Mouse (Mus musculus) layer of hippocampus, adult 2 months (tissue): ENCODE results near the gene Crebrf. TPM values are rescaled to one million over a fixed set of nuclear protein-coding genes. Genes with fewer than 3 reads are reported as not detected.

Experiments used
- DNase-seq, 2 experiments: peaks; one replicate each; pipeline ENCODE4 v3.0.0; 2022; ENCODE audit warnings: low spot score in 2 of 2
- H3K27ac ChIP-seq: fragments of 200-600 bp; 2 replicates; pipeline ENCODE4 v1.8.1; 2022
- H3K4me3 ChIP-seq: fragments of 200-600 bp; 2 replicates; pipeline ENCODE4 v1.8.1; 2022; ENCODE audit warnings: mild to moderate bottlenecking
- CTCF ChIP-seq: fragments of 200-600 bp; conservative IDR thresholded peaks from 2 replicates; pipeline ENCODE4 v1.8.1; 2022; ENCODE audit warnings: antibody characterized with exemption, mild to moderate bottlenecking, moderate library complexity
- total RNA-seq, 2 experiments: library from RNA; stranded (reverse); gene quantifications; 2 replicates each; pipeline ENCODE4 v1.2.3; 2021

Gene Crebrf
- total RNA-seq, 2 experiments from 2014 or later, result 127 to 134 TPM

DNA sequence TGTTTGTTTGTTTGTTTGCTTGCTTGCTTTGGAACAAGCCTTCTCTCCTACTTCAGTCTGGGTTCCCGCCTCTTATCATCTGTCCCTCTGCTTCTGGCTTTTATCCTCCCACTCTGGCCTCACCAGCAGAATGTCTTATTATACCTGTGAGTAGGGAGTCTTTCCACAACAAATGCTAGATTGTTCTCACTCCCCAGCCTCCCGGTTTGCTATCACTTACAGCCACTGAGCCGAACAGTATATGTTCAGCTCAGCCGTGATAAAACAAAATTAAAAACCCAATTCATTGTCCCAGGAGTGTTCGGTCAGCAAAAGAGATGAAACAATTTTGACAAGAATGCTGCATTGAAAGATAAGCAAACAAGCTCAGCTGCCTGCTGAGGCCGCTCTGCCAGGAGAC, 5.4 kb upstream of the Crebrf start:
- TF ChIP-seq CTCF, result no peak

DNA sequence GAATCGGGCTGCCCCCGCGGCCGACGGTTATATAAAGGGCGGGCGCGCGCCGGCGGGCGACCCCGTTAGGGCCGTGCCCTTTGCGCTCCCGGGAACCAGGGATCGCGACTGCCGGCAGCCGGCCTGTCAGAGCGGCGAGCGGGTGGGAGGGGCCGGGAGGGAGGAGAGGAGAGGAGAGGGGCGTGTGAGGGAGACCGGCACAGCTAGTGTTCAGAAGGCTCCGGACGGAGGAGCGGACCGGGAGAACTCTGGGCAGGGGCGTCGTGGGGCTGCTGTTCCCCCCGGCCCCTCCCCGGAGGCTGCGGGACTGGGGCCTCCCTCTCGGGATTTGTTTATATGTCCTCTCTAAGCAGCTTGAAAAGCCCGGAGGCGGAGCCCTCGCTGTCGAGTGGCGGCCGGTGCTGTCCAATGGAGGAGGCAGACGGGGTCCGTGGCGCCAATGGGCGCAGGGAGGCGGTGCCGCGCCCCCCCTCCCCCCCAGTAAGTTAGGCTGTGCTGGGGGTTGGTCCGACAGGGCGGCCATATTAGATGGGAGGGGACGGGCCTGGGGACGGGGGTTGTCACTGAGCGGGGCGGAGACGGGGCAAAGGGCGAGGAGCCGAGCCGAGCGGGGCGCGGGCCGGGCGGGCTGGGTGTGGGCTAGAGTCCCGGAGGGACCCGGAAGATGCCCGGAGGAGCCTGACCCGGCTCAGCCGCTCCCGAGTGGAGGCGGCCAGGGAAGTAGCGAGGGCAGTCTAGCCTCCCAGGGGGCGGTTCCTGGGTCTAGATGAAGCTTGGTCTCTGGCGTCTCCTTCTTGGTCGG, 667 bp downstream of the Crebrf start:
- DNase-seq, result peak; percentile 91 to 95
- Histone ChIP-seq H3K27ac (peak overlapping the region; percentile 95), H3K4me3 (peak overlapping the region; percentile 96)
- TF ChIP-seq CTCF, result no peak

More for the DNA sequence above, 5.4 kb upstream of the Crebrf start:
- Histone ChIP-seq H3K27ac (peak overlapping the region; percentile 90), H3K4me3 (no peak overlapping the region)
- no peak for DNase-seq

DNA sequence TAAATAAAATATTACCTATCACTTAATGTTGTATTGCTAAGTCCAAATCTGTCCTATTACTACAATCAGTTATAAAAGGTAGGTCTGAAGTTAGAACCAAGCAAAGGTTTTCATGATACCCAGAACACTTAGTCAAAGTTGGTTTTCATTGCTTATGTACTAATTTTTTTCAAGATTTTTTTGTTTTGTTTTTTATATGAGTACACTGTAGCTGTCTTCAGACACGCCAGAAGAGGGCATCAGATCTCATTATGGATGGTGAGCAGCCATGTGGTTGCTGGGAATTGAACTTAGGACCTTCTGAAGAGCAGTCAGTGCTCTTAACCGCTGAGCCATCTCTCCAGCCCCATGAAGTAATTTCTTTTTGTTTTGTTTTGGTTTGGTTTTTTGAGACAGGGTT, 2.4 kb downstream of the Crebrf start:
- Histone ChIP-seq H3K4me3 (no peak overlapping the region), H3K27ac (no peak overlapping the region)
- DNase-seq, result no peak
- peak; percentile 53 for TF ChIP-seq CTCF

DNA sequence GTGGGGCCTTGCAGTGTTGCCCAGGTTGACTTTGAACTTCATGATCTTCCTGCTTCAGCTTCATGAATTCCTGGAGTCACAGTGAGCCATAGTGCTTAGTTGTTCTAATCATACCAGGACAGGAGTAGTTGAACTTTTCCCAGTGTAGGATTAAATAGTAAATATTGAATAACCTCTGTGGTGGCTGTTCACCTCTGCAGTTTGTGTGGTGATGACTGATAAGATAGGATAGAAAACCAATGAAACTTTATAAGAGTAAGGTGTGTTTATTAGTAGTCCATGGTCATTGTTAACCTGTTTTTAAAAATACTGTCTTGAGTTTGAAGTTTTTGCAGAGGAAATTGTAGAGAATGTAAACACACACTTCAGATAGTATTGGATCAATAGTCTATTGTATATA, 4.0 kb downstream of the Crebrf start:
- no peak overlapping the region for H3K4me3 ChIP-seq

DNA sequence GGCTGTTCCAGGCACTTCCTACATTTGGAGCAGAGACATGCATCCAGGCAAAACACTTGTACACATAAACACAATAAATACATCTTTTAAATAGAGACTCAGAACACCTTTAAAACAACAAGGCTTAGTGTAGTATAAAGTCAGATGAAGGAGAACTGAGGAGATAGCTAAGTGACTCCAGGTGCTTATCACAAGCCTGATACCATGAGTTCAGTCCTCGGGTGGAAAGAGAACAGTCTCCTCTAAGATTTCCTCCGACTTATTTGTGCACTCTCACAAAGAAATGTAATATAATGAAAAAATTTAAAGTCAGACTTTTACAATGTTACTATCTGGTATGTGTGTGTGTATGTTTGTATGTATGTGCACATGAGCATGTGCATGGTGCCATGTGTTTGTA, 6.4 kb downstream of the Crebrf start:
- Histone ChIP-seq H3K27ac (no peak overlapping the region), H3K4me3 (no peak overlapping the region)
- no peak for DNase-seq
- TF ChIP-seq CTCF, result no peak

More for the DNA sequence above, 4.0 kb downstream of the Crebrf start:
- H3K27ac ChIP-seq, result no peak overlapping the region
- DNase-seq, result no peak
- no peak for TF ChIP-seq CTCF

DNA sequence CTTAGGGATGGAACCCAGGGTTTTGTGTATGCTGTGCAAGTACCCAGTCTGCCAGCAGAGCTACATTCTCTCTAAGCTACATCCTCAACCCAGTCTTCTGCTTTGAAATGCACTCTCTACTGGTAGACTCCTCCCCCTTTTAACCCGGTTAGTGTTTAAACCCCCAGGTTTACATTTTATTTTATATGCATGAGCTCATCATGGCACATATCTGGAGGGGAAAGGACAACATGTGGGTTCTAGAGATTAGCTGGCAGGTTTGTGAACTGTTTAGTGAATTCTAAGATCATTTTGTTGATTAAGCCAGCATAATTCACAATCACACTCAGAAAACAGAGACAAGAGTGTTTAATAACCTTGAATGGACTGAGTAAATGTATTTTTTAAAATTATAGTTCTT, 9.3 kb downstream of the Crebrf start:
- TF ChIP-seq CTCF, result no peak
- no peak for DNase-seq
- Histone ChIP-seq H3K4me3 (no peak overlapping the region), H3K27ac (no peak overlapping the region)

DNA sequence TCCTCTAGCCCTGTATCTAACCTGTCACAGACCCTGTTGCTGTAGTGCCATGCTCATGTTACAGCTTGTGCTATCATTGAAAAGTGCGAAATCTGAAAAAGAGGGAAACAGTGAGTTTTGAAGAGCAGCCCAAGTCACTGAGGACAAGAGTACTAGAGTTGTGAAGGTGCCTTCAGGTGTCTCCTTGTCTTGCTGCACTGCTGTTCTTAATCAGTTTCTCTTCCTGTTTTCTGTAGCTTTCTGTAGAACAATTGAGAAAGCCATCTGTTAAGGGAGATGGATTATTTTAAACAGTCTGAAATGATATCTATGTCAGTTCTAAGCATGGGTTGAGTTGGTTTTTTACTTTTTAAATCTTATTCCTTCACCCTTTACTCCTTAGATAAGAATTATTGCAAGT, 11.2 kb downstream of the Crebrf start:
- Histone ChIP-seq H3K27ac (no peak overlapping the region), H3K4me3 (no peak overlapping the region)
- DNase-seq, result no peak
- no peak for TF ChIP-seq CTCF

DNA sequence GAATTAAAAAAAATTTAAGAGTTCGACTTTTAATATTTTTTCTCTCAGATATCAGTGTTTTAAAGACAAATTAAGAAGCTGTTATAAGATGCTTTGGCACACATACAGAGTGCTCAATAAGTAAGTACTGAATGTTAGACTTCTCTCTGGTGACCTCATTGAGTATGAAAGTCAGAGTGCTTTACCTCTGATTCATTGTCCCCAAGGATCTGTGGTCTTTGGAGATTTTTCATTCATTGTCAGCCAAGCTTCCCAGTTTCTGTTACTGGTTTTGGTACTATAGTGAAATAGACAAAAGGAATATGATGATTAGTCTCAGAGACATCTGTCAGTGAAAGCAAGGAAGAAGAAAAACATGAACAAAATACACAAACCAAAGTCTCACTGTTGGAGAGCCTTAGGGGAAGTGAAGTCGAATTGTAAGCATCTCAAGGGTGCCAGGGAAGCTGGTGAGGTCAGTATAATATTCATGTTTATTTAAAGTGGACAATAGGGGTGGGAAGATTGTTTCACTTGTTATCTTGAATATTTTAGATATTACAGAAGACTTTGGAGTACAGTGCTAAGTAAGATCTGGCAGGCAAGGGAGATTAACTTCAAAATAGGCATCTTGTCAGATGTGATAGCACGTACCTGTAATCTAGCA, 11.8 kb downstream of the Crebrf start:
- Histone ChIP-seq H3K27ac (no peak overlapping the region), H3K4me3 (no peak overlapping the region)
- no peak for TF ChIP-seq CTCF
- DNase-seq, result no peak

DNA sequence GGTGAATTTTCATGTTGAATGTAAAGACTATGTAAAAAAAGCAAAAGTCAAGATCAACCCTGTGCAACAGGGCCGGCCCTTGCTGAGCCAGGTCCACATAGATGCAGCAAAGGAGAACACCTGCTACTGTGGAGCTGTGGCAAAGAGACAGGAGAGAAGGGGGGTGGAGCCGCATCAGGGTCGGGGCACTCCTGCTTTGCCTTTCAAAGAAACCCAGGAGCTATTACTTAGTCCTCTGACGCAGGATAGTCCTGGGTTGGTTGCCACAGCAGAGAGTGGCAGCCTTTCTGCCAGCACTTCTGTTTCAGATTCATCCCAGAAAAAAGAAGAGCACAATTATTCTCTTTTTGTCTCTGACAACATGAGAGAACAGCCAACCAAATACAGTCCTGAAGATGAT, 27.1 kb downstream of the Crebrf start:
- TF ChIP-seq CTCF, result no peak
- no peak overlapping the region for H3K27ac ChIP-seq
- H3K4me3 ChIP-seq, result no peak overlapping the region
- no peak for DNase-seq

DNA sequence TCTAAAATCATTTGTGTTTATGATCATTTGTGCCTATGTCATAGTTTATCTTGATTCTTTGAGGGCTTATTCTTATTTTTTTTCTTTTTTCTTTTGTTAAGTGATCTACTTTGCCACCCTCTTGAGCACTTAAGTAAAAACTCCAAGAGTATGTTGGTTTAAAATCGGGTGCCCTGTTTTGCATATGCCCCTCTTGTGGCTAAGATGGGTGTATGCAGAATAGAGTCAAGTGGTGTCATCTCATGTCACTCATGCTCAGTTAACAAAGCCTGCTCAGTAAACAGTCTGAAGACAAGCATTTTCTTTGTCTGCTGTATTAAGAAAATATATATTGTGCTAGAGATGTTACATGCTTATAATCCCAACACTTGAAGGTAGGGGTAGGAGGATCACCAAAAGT, 27.8 kb downstream of the Crebrf start:
- no peak overlapping the region for H3K27ac ChIP-seq
- TF ChIP-seq CTCF, result peak; percentile 53
- DNase-seq, result no peak
- H3K4me3 ChIP-seq, result no peak overlapping the region

DNA sequence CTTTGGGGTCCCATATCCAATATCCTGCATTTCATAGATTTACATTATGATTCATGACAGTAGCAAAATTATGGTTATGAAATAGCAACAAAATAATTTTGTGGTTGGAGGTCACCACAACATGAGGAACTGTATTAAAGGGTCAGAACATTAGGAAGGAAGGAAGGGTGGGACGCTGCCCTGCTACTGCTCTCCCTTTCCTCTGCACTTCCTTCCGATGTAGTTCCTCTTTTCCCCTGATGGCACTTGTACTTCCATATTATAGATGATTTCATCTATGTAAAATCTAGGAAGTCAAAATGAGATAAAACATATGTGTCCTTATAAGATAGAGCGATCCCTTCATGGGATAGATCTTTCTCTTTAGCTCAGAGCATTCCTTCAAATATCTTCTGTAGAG, 34.5 kb downstream of the Crebrf start:
- Histone ChIP-seq H3K4me3 (no peak overlapping the region), H3K27ac (no peak overlapping the region)
- DNase-seq, result no peak
- TF ChIP-seq CTCF, result no peak; the same call in 1 of the 2 replicates

DNA sequence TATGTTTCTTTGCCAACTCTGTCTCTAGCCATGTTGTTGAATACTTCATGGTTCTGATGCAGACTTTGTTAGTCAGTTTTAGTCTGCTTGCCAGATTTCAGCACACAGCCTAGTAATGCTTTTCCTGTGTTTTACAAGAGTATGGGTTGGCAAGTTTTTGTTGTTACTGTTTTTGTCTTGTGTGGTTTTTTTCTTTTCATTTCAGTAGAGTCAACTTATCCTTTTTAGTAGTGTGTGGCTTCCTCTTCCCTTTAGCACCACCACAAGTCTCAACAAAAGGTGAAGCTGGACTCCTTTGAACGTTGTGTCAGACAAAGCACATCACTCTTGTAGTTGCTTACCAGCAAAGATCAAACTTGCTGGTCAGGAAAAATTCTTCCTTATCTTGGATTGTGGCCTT, 36.8 kb downstream of the Crebrf start:
- TF ChIP-seq CTCF, result no peak
- no peak overlapping the region for H3K27ac ChIP-seq
- H3K4me3 ChIP-seq, result no peak overlapping the region
- no peak for DNase-seq

DNA sequence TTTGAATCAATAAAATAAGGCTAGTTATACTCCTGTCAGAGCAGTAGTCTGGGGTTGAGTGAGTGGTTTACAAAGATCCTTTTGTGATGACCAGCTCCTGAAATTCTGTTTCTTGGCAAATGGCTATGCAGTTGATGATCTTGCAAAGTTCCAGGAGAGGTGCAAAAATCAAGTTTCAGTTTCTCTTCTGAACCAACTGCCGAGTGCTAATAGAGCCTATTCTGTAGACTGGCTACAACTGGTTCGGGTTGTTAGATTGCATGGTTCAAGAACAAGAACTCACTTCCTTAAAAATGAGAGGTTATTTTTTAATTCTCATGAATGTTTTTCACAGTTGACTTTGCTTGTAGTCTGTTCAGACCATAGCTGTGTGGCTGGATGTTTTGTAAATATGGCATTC, 38.0 kb downstream of the Crebrf start:
- Histone ChIP-seq H3K27ac (no peak overlapping the region), H3K4me3 (no peak overlapping the region)
- DNase-seq, result no peak
- no peak for TF ChIP-seq CTCF
